Mouse (Mus musculus) cerebellum, postnatal 10 days (tissue): Measurements from ENCODE around the gene Olfr229.
"Not testable (repeated sequence)": the region's sequence is repeated elsewhere in the genome, so short reads cannot be mapped to it uniquely, and the experiment has no call there.

Source experiments
- DNase-seq, 2 experiments: peaks; one replicate each; pipeline ENCODE4 v3.0.0; 2021; ENCODE audit warnings: mixed read lengths in 2 of 2

The Olfr229 gene

DNA sequence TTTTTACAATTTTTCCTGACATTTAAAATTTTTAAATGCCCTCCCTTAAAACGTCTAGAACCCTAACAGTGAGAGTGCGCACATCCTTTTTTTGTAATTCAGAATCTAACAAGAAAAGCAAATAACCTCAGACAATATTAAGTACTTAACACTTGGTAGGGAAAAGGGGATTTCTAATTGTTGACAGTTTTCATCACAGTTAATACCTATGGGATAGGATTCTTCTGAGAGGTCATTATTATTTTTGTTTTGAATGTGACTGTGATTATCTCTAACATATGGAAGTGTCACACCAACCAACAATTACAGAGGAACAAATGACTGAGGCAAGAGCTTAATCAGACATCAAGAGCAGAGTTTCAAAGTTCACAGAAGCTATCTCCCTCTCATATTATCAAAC is at the start of gene Olfr229:
Olfr229 (plus strand) TSS at position 301 of the 400 bp plus-strand sequence.
- DNase-seq: no peak

DNA sequence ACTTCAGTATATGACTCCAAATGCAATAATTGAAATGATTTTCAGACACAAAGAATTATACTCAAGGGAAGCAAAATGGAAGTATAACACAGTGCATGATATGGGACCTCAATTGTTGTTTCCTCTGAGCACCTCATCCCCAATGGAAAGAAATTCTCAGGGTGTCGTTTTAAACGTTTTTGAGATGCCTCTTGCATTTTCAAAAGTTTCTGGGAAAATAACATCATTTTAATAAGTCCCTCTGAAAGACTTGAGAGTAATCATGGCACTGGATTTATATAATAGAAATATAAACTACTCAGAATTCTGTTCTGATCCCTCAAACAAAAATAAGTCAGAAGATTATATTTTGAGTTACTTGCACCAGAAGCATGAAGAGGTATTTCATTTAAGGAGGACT is 41.0 kb upstream of the Olfr229 start, which contains the start of gene Olfr972:
Olfr972 (plus strand) TSS at position 301 of the 400 bp plus-strand sequence.
- DNase-seq: no peak

DNA sequence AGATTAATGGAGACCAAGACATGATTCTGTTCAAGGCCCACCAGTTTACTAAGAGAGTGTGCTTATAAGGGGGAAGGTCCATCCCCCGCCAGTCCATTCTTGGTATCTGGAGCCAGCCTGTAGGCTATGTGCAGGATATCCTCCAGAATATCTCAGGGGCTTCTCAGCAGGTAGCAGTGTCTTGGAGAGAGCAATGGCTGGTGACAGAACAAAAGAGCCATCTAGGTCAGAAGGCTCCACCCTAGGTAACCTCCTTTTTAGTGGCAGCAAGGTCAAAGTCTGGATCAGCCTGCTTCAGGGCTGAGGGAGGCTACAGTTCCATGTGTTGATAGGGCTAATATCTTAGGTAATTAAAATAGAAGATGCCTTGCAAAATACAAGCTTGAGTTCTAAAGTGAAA is 35.1 kb upstream of the Olfr229 start:
- DNase-seq: not testable (repeated sequence)

DNA sequence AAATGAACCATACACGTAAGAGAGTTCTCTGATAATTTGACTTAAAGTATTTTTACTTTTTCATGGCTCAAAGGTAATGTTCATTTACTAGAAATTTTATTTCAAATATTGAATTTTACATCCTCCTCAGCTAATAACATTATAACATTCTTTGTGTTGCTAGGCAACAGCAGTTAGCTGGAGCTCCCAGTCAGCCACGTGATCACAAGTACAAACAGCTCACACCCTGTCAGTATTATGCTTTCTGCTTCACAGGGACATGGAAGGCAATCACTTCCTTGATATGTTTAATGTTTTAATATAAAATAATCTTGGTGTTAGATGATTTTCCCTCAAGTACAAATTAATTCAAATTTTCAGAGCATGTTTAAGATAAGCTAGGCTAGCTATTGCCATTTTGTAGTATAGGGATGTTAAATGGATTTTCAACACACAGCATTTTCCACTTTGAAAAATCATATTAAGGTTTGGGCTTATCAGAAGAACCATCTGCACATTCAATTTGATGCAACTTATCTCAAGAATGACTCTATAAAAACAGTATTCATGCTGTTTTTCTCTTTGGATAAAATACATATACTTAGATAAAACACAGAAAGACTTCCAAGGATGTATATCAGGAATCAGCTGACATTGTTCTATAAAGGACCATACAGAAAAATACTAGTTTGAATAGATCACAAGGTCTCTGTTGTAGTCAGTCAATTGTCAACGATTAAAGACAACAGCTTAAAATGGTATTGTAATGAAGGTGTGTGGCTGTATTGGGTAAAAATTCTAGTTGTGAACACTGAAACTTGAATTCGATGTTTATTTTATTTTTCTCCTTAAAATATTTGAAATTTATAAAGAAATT is 29.4 kb upstream of the Olfr229 start:
- not testable (repeated sequence) for DNase-seq

DNA sequence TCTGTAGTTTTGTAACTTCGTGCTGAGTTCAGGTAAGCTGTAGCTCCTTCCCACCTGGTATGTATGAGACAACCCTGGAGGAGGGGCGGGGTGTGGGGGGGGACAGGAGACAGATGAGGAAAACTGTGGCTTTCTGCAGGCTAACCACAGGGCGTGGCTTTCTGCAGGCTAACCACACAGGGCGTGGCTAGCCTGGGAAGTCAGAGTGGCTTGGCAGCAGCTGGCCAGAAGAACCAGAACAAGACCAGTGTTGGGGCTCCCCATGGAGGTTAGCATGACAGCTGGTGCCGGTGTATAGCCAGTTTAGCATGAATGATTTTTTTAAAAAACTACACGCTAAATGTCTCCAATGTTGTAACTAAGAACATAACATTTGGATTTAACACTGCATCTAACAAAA is 2.0 kb upstream of the Olfr229 start:
- DNase-seq: peak in 1 of 2 experiments; percentile 4

DNA sequence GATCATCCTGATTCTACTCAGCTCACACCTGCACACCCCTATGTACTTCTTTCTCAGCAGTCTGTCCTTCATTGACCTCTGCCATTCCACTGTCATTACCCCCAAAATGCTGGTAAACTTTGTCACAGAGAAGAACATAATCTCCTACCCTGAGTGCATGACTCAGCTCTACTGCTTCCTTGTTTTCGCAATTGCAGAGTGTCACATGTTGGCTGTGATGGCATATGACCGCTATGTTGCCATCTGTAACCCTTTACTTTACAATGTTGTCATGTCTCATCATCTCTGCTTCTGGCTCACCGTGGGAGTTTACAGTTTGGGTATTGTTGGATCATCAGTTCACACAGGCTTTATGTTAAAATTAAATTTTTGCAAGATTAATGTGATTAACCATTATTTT is 2.8 kb downstream of the Olfr229 start:
- no peak for DNase-seq

DNA sequence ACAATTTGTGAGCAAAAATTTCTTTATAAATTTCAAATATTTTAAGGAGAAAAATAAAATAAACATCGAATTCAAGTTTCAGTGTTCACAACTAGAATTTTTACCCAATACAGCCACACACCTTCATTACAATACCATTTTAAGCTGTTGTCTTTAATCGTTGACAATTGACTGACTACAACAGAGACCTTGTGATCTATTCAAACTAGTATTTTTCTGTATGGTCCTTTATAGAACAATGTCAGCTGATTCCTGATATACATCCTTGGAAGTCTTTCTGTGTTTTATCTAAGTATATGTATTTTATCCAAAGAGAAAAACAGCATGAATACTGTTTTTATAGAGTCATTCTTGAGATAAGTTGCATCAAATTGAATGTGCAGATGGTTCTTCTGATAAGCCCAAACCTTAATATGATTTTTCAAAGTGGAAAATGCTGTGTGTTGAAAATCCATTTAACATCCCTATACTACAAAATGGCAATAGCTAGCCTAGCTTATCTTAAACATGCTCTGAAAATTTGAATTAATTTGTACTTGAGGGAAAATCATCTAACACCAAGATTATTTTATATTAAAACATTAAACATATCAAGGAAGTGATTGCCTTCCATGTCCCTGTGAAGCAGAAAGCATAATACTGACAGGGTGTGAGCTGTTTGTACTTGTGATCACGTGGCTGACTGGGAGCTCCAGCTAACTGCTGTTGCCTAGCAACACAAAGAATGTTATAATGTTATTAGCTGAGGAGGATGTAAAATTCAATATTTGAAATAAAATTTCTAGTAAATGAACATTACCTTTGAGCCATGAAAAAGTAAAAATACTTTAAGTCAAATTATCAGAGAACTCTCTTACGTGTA is 21.1 kb downstream of the Olfr229 start:
- not testable (repeated sequence) for DNase-seq

DNA sequence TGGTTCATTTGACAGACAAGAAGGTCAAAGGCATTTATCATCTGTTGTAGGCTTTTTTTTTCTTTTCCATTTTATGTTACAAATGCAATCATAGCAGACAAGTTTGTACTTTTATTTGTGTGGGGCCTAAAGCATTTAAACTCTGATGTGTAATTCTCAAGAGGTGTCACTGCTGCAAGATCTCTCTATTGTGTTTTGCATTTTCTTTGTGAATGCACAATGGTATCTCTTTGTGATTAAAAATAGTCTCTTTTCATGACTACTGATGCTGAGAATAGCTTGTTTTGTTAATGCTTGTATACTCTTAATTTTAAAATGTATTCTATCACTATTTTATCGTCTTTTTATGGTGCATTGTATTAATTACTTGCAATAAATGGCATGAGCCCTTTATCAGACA is 21.7 kb downstream of the Olfr229 start:
- not testable (repeated sequence) for DNase-seq

DNA sequence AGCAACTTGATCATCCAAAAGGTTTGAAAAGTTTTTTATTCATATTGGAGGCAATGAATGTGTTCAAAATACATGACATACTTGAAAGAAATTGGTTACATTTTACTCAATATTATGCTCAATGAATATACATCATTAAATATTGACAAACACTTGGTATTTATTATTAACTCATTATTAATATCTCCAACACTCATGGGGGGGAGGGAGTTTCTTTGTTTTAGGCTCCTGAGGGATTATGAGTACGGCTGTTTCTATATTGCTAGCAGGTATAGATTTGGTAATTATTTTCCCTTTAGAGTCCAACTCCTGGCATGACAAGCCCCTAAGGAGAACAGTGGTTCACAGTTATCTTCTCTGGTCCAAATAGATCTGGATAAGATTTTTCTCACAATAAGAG is 30.1 kb downstream of the Olfr229 start, which contains the start of gene Olfr974:
Olfr974 (plus strand) TSS at position 301 of the 400 bp plus-strand sequence.
- no peak for DNase-seq

DNA sequence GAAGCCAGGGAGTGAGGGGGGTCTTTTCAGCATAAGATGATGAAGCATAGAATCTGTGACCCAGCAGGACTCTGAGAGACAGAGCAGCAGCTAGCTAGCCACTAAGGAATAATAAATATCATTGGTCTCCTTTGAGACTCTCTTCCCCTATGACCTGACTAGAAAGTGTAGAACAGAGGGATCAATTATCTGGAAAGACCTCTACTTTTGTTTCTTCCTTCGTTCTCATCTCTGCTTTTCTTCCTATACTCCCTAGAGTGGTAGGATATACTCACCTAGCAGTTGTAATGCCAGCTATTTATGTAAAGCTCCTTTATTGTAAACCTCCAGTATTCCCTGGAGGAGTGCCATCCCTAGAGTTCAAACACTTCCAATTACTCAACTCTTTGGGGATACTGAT is 44.8 kb downstream of the Olfr229 start, which contains the start of gene Olfr975:
Olfr975 (minus strand) TSS at position 101 of the 400 bp plus-strand sequence.
- DNase-seq: no peak

DNA sequence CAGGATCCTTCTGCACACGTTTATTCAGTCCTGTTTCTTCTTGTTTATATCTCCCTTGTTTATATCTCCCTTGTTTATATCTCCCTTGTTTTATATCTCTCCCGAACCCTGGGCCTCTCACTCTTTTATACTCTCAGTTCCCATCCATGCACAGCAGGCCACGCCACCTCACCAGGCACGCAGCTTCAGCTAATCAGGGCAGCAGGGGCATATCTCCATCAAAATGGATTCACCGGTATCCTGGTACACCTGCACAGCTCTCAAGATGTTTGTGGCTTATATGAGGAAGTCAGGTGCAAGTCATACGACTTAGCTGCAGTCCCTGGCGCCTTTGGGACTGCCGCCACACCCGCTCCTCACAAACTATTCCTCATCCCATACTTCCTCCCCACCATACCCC is 53.9 kb downstream of the Olfr229 start, which contains the start of gene Olfr976:
Olfr976 (minus strand) TSS at position 101 of the 400 bp plus-strand sequence.
- DNase-seq: not testable (repeated sequence)
